ENCODE assay signal across 9 mouse cellular contexts in the genomic region with DNA sequence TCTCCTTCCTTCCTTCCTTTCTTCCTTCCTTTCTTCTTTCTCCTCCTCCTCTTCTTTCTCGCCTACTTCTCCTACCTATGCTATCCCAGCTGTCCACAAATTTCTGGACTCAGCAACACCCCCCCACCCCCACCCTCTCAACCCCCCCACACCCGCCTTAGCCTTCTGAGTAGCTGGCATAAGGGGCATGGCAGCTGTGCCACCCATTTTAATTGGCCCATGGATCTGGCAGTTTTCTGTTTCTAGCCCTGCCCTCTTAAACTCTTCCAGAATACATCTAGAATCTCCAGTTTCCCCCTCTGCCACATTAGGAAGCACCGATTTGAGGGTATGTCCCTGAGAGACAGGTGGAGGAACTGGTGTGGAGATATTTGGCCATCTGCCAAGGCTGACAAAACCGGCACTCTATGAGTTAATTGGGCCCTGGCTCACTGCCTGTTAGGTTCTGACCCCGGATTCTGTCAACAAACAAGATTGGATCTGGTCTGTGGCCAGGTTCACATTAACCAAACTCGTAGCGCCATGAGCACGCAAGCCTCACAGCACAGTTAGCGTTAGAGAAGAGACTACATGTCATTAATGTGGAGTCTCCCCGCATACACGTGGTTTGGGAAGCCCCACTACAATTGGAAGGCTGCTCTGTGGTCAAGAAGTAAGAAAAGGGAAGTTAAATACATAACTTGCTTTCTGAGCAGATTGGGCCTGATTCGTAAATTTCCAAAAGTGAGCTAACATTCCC. TPM values are rescaled to one million over a fixed set of nuclear protein-coding genes. Genes with fewer than 3 reads are reported as not detected.
A peak's percentile ranks its signal among the peaks of the same experiment; 100 is the strongest.
DNase-seq lines count a peak whose midpoint lies in the region; ATAC-seq and TF ChIP-seq lines count a peak whose summit lies in the region.
"Had no signal": no experiment of that assay in that cellular context is flagged by ENCODE, and none has a peak within 500 bp of the region (broad histone marks: within the 10 kb centered on the region; RNA-seq: fewer than 3 reads in every experiment).

No protein-coding gene starts in this region.

- peak overlapping the region; percentile 19; the same call in 1 of the 2 replicates for H3K4me2 ChIP-seq in forebrain, embryonic 14.5 days (ENCODE audit: low read length)
- peak overlapping the region; percentile 50 for H3K4me2 ChIP-seq in lung, embryonic 16.5 days (ENCODE audit: low read depth, low read length)
- H3K4me2 ChIP-seq: limb, embryonic 15.5 days had no signal

- no peak for TF ChIP-seq CTCF in spleen, adult 2 months (IDR thresholded peaks at IDR 0.05; ENCODE audit: extremely low read depth, insufficient read depth, insufficient read length, insufficient replicate concordance)

- H3K9me3 ChIP-seq in forebrain, embryonic 14.5 days (replicated peaks; ENCODE audit: control insufficient read depth, low read length): no peaks in the 10 kb centered on the region
- no peaks in the 10 kb centered on the region for H3K9me3 ChIP-seq in lung, embryonic 16.5 days (ENCODE audit: control insufficient read depth, low read length)
- H3K9me3 ChIP-seq: limb, embryonic 15.5 days had no signal

- H3K4me1 ChIP-seq in forebrain, embryonic 14.5 days (ENCODE audit: control insufficient read depth, insufficient read depth, low read length): peaks cover 3% of the 10 kb centered on the region; the same call in 1 of the 2 replicates
- peaks cover 21% of the 10 kb centered on the region for H3K4me1 ChIP-seq in lung, embryonic 16.5 days (replicated peaks; ENCODE audit: control insufficient read depth, insufficient read depth, low read length)
- peaks cover 25% of the 10 kb centered on the region for H3K4me1 ChIP-seq in spleen, adult 2 months (ENCODE audit: control insufficient read depth, insufficient read depth, insufficient read length)

- H3K4me3 ChIP-seq in forebrain, embryonic 14.5 days (ENCODE audit: low read depth, low read length): no peak overlapping the region
- 0 out of 2 replicates have a peak overlapping the region, but pooled peaks have one; percentile 10 for H3K4me3 ChIP-seq in lung, embryonic 16.5 days (ENCODE audit: low read length)
- peak overlapping the region; percentile 33; the same call in 1 of the 2 replicates for H3K4me3 ChIP-seq in spleen, adult 2 months (ENCODE audit: extremely low read depth, insufficient read depth, insufficient read length)
- H3K4me3 ChIP-seq: limb, embryonic 15.5 days had no signal

- no peaks in the 10 kb centered on the region for H3K36me3 ChIP-seq in forebrain, embryonic 14.5 days (ENCODE audit: control insufficient read depth, insufficient read depth, low read length)
- no peaks in the 10 kb centered on the region for H3K36me3 ChIP-seq in lung, embryonic 16.5 days (ENCODE audit: control insufficient read depth, insufficient read depth, low read length)
- H3K36me3 ChIP-seq in spleen, adult 2 months (ENCODE audit: control insufficient read depth, insufficient read depth, low read length): no peaks in the 10 kb centered on the region
- H3K36me3 ChIP-seq: limb, embryonic 15.5 days had no signal

- no peaks in the 10 kb centered on the region for H3K27me3 ChIP-seq in forebrain, embryonic 14.5 days (replicated peaks; ENCODE audit: control insufficient read depth, insufficient read depth, low read length)
- no peaks in the 10 kb centered on the region for H3K27me3 ChIP-seq in lung, embryonic 16.5 days (ENCODE audit: control insufficient read depth, insufficient read depth, low read depth, low read length)
- H3K27me3 ChIP-seq in spleen, adult 2 months (ENCODE audit: control insufficient read depth, insufficient read depth, low read length): no peaks in the 10 kb centered on the region
- H3K27me3 ChIP-seq: limb, embryonic 15.5 days had no signal

- H3K27ac ChIP-seq in forebrain, embryonic 14.5 days (ENCODE audit: low read depth, low read length): no peak overlapping the region
- H3K27ac ChIP-seq in lung, embryonic 16.5 days (ENCODE audit: low read length): peak overlapping the region; percentile 38; the same call in 1 of the 2 replicates
- peak overlapping the region; percentile 39 for H3K27ac ChIP-seq in spleen, adult 2 months (ENCODE audit: insufficient read depth, low read length)
- H3K27ac ChIP-seq: limb, embryonic 15.5 days had no signal

- ATAC-seq in forebrain, embryonic 14.5 days: peak; percentile 76
- peak; percentile 73 for ATAC-seq in lung, embryonic 16.5 days (ENCODE audit: low read depth)
- no peak for ATAC-seq in activated CD4-positive, CD25-positive, alpha-beta regulatory T cell, adult 4 months

- H3K9ac ChIP-seq in forebrain, embryonic 14.5 days (ENCODE audit: low read length): no peak overlapping the region
- H3K9ac ChIP-seq in lung, embryonic 16.5 days (ENCODE audit: low read length): no peak overlapping the region; the same call in 1 of the 2 replicates
- H3K9ac ChIP-seq: limb, embryonic 15.5 days had no signal

- 27% methylated on average over 12 of the region's 12 CpGs for WGBS in forebrain, embryonic 14.5 days
- WGBS in lung, embryonic 16.5 days: 18% methylated on average over 12 of the region's 12 CpGs
- 18% methylated on average over 12 of the region's 12 CpGs for WGBS in spleen, adult 2 months

- TF ChIP-seq POLR2A in spleen, adult 2 months (IDR thresholded peaks at IDR 0.05; ENCODE audit: low read depth, low read length): no peak

- DNase-seq in right cerebral cortex, postnatal 4 days: peak; percentile 29
- no peak for DNase-seq in right cerebral cortex, adult 2 months (ENCODE audit: low spot score in 2 of 2)
- DNase-seq in forebrain, embryonic 14.5 days (ENCODE audit: low spot score): peak; percentile 73
- DNase-seq in kidney, adult 11 months: peak; percentile 72
- DNase-seq in spleen, adult 2 months (ENCODE audit: low read depth in 1 of 2, low spot score in 2 of 2): peak in 1 of 2 experiments; percentile 42
- no peak for DNase-seq in frontal cortex, postnatal 25 days (ENCODE audit: low spot score in 2 of 2)

RNA-seq across cellular contexts. Expression of gene Skil, which starts 11.2 kb away (rescaled TPM):
- polyA plus RNA-seq in forebrain, embryonic 14.5 days (2014; fragmentation: Nextera tagmentation; extraction: Ambion mirVana): 24.2 and 36.0 TPM in 2 replicates
- polyA plus RNA-seq in lung, embryonic 16.5 days (2015; fragmentation: Nextera tagmentation; extraction: Ambion mirVana): 20.6 and 22.2 TPM in 2 replicates
- polyA plus RNA-seq in spleen, adult 2 months (2012; rRNA removed): 4.7 and 5.5 TPM in 2 replicates
- 10 to 100 TPM; 54.4 to 60.6 TPM for polyA plus RNA-seq in activated CD4-positive, CD25-positive, alpha-beta regulatory T cell, adult 4 months (2017; shearing (Covaris generic))

Comparison
In these comparisons a context has a peak if more than half of its experiments do, and no peak if none do; other contexts are left out.
1. DNase-seq: peak in right cerebral cortex, postnatal 4 days (single experiment), forebrain, embryonic 14.5 days (single experiment) and kidney, adult 11 months (single experiment); none in right cerebral cortex, adult 2 months (0 of 2) and frontal cortex, postnatal 25 days (0 of 2).